Mouse (Mus musculus): ENCODE data around the gene Rp2.

Gene Rp2

DNA sequence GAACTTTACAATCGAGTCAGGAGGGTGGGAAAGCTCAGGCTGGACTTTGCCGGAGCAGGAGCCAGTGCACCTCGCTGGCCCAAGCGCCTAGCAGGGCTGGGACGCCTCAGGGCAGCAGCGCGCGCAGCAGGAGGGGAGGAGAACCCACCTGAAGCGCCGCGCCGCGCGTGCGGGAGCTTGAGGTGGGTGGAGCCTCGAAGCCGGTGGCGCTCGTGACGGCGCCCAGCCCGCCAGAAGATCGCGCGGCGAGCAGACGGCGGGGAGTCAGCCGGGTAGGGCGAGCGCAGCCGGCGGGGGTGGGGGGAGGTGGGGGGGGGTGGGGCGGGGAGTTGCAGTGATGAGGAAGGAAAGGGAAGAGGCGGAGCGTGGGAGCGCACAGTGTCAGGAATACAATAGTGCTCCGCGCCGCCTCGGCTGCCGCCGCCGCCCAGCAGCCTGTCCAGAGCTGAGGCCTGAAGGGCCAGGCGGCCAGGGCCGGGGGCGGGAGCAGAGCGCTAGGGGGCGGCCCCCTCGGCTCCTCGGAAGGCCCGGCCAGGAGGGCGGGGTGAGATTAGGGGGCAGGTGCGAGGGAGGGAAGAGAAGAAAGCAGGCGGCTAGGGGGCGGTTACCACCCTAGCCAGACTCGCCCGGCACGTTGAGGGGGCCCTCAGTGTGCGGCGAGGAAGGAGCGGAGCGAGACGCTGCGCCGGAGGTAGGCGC lies 61.0 kb downstream of the Rp2 start, which contains the start of gene Jade3:
Jade3 (plus strand) TSS at position 549 of the 699 bp plus-strand sequence.
- peak; percentile 85 for DNase-seq (ENCODE audit: low spot score)

DNA sequence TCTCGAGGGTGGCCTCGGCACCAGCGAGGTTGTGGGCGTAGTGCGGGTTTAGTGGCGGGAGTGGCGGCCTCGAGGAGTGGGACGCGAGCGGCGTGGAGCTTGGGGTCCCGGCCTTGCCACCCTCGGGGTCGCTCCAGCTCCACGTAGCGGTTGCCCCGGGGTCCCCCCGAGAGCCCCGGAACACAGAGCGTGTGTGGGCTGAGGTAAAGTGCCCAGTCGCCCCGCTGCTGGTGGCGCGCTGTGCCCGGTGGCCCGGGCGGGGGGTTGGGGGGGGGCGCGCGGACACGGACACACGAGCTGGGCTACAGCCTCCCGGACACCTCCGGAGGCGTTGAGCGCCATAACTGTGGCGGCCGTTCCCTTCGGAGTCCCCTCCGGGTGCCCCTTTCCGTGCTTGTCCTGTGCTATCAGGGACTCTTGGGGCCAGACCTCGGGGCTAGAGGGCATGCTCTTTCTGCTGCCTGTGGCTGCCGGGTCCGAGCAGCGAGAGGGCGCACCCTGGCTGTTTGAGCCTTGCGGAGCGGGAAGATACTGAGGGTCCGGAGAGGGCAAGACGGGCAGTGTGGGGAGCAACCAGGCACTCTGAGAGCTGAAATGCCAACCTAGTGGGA lies 61.7 kb downstream of the Rp2 start:
- DNase-seq (ENCODE audit: low spot score), result peak; percentile 54

Measured in adipocyte (in vitro differentiated cells).